Mouse (Mus musculus) ES-Bruce4 (cell line): ENCODE measurements at regions not wholly inside any gene's neighbourhood (a gene's known extent, or its start where the extent isn't known, plus 50 kb on each side); places are given as distances from the start of the nearest gene placed in this dataset.

ENCODE experiments used
- CTCF ChIP-seq: IDR thresholded peaks from one replicate; pipeline ENCODE4 v1.8.1; 2011; ENCODE audit warnings: low read depth, low read length
- EP300 ChIP-seq: IDR thresholded peaks from 2 replicates; pipeline ENCODE4 v1.6.1; 2011; ENCODE audit warnings: low read depth, low read length; ENCODE audit not compliant: insufficient read depth

- TF ChIP-seq CTCF (no peak), EP300 (no peak)
Observed at GRCm38 (mm10) chr5:46488140-46488942, 630.9 kb upstream of the Lcorl start.
